Mouse (Mus musculus): Measurements from ENCODE around the gene Bcar3. TPM values are rescaled to one million over a fixed set of nuclear protein-coding genes. Genes with fewer than 3 reads are reported as not detected.

Gene Bcar3
- polyA plus RNA-seq, 1 experiment from 2014 or later, result 24.9 TPM

DNA sequence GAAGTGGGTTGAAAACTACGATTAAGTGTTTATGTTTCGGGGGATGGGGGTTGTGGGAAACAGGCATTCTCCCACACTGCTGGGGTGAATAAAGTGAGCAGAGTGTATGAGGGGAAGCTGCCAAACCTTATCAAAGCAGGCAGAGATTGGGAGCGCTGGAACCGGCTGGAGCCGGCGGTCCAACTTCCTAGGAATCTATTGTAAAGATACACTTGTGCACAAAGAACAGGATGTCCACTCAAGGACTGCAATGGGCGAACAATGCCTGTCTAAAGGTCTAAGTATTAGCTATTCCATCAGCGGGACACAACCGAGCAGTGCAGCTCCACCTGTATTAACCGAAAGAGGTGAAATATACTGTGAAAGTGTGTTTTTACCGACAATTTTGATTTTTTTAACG, 2.1 kb upstream of the Bcar3 start:
- in situ Hi-C loops (cut with MboI; ENCODE audit: low pct_unique_long_range_greater_than_20kb), result no loop called here
- no peak for TF ChIP-seq CTCF (IDR thresholded peaks at IDR 0.05)
- no peaks in the 10 kb centered on the region for H3K27me3 ChIP-seq
- no peak for DNase-seq (ENCODE audit: low read depth, low spot score)
- no peak for ATAC-seq
- POLR2A ChIA-PET, result interaction anchor here (0.6 to 1.9 kb wide), 3 partner anchors 18 to 689 kb away, joined by 3 to 4 read pairs (median 4); partner anchors contain the start of gene Dnttip2
- CTCF ChIA-PET, result interaction anchor here (0.8 to 4.2 kb wide), 13 partner anchors 9 to 175 kb away, joined by 3 to 22 read pairs (median 4); no protein-coding TSS in a partner anchor

DNA sequence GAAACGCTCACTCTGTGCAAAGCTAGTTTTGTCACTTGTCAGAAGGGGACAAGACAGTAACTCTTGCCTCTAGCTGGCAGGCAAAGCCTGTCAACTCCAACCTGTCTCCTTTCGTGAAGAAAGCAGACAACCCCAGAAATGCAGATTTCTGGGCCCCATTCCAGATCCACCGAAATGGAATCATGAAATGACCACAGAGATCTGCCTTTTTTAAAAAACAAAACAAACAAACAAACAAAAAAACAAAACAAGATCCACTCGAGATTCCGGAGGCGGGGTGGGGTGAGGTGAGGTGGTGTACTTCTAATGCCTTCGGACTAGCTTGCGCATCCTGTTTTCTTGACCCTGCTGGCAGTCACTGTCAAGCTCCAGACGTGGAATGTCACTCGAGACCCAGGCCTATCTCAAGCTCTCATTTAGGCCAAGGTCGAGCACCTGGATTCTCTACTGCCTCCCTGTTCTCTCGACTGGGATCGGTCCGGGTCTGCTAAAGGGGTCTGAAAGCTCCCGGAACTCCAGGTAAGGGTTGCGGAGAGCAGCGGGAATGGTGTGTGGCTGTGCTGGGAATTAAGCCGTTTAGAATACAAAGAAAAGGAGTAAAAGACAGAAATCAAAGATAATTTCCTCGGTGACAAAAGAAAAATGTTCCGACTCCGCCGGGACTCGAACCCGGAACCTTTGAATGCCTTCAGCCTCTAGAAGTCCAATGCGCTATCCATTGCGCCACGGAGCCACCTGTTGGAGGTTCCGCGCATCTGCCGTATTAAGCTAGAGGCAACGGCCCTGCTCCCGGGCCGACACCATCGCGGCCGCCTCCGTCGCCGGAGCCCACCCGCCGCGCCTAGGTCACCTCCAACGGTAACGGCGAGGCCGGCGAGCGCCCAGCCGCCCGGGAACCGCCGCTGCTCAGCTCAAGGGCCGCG, 1.4 kb upstream of the Bcar3 start:
- in situ Hi-C loops (cut with MboI; ENCODE audit: low pct_unique_long_range_greater_than_20kb), result no loop called here
- CTCF ChIA-PET, result interaction anchor here (0.6 to 4.2 kb wide), 14 partner anchors 12 to 325 kb away, joined by 3 to 22 read pairs (median 4); no protein-coding TSS in a partner anchor
- H3K27me3 ChIP-seq, result no peaks in the 10 kb centered on the region
- DNase-seq (ENCODE audit: low read depth, low spot score) (peak; percentile 77), ATAC-seq (peak; percentile 71)
- POLR2A ChIA-PET, result interaction anchor here (0.6 to 1.9 kb wide), 7 partner anchors 15 to 689 kb away, joined by 3 to 6 read pairs (median 4); partner anchors contain the start of gene Dnttip2
- TF ChIP-seq CTCF (IDR thresholded peaks at IDR 0.05), result no peak

DNA sequence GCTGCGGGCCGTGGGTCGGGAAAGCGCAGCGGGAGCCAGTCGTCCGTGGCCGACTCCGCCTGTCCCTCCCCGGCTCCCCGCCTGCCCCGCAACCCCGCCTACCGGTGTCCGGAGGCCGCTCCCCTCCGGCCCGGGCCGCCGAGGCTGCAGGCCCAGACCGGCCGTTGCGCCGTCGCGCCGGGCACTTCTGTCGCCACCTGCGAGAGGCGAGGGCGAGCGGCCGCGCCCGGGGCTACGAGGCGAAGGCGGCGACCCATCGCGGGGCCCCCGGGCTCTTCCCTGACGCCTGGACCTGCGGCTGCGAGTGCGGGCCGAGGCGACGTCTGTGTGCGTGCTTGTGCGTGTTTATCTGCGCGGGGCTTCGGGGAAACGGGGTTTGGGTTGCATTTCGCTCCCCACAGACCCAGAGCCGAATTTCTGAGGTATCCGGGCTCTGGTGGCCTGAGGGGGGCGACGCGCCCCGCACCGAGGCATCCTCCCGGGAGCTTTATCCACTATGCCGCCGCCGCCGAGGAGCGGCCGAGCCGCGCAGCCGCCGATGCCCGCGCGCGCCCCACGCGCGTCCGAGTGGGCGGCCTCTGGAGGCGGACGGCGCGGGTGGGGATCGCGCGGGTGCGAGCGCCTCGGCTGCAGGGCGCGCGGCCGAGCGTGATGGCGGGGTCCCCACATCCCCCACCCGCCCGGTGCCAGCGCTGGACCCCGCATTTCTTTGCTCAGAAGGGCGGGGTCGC, 548 bp upstream of the Bcar3 start:
- H3K27me3 ChIP-seq, result no peaks in the 10 kb centered on the region
- ATAC-seq (peak; percentile 93), DNase-seq (ENCODE audit: low read depth, low spot score) (no peak)
- TF ChIP-seq CTCF (IDR thresholded peaks at IDR 0.05), result no peak
- in situ Hi-C loops (cut with MboI; ENCODE audit: low pct_unique_long_range_greater_than_20kb), result no loop called here
- ChIA-PET CTCF (interaction anchor here (0.9 to 4.2 kb wide), 8 partner anchors 13 to 185 kb away, joined by 3 to 22 read pairs (median 4); no protein-coding TSS in a partner anchor), POLR2A (interaction anchor here (1.2 to 1.9 kb wide), 4 partner anchors 16 to 125 kb away, joined by 4 to 6 read pairs (median 4); no protein-coding TSS in a partner anchor)

DNA sequence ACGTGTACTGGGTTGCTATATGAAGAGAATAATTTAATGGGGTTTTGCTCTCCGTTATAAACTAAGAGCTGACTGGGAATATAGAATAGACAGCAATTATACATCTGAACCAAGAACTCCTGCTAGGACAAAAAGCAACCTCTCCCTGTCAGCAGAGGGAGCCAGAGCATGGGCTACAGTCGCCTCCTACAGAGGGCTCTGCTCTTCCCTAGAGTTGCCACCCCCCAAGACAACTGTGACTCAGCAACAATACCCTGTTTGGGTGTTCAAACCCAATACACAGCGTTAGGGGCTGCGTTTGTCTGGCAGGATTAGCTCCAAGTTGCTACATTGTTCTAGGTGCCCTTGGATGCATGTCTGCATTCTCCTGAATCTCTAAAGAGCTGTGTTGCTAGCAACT, 1.6 kb downstream of the Bcar3 start:
- in situ Hi-C loops (cut with MboI; ENCODE audit: low pct_unique_long_range_greater_than_20kb), result no loop called here
- no peak for TF ChIP-seq CTCF (IDR thresholded peaks at IDR 0.05)
- ChIA-PET POLR2A (interaction anchor here (0.8 kb wide), 1 partner anchor 43 kb away, joined by 3 read pairs; no protein-coding TSS in a partner anchor), CTCF (interaction anchor here (0.7 to 2.7 kb wide), 16 partner anchors 9 to 351 kb away, joined by 3 to 10 read pairs (median 4); no protein-coding TSS in a partner anchor)
- H3K27me3 ChIP-seq, result no peaks in the 10 kb centered on the region
- ATAC-seq, result no peak
- DNase-seq (ENCODE audit: low read depth, low spot score), result no peak

DNA sequence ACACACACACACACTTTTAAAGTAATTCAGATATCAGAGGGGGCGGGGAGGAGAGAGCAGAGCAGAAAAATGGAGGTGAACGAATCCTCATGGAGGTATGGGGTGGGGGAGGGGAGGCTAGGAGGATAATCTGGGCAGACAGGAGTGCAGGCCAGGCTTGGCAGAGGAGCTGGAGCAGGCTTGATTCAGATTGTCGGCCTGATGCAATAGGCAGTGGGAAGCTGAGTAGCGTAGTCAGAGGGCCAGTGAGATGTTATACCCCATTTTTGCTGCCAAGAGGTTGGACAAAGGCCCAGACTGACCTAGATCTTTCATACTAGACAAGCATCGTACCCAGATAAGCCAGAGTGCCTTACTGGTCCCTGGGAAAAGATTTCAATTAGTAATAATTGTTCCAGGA, 3.0 kb downstream of the Bcar3 start:
- ChIA-PET CTCF (interaction anchor here (1.1 to 1.9 kb wide), 4 partner anchors 24 to 182 kb away, joined by 3 to 7 read pairs (median 5); no protein-coding TSS in a partner anchor), POLR2A (interaction anchor here (0.6 to 1.0 kb wide), 3 partner anchors 54 to 252 kb away, joined by 3 read pairs; no protein-coding TSS in a partner anchor)
- TF ChIP-seq CTCF (IDR thresholded peaks at IDR 0.05), result no peak
- ATAC-seq (no peak), DNase-seq (ENCODE audit: low read depth, low spot score) (no peak)
- H3K27me3 ChIP-seq, result no peaks in the 10 kb centered on the region
- in situ Hi-C loops (cut with MboI; ENCODE audit: low pct_unique_long_range_greater_than_20kb), result no loop called here

DNA sequence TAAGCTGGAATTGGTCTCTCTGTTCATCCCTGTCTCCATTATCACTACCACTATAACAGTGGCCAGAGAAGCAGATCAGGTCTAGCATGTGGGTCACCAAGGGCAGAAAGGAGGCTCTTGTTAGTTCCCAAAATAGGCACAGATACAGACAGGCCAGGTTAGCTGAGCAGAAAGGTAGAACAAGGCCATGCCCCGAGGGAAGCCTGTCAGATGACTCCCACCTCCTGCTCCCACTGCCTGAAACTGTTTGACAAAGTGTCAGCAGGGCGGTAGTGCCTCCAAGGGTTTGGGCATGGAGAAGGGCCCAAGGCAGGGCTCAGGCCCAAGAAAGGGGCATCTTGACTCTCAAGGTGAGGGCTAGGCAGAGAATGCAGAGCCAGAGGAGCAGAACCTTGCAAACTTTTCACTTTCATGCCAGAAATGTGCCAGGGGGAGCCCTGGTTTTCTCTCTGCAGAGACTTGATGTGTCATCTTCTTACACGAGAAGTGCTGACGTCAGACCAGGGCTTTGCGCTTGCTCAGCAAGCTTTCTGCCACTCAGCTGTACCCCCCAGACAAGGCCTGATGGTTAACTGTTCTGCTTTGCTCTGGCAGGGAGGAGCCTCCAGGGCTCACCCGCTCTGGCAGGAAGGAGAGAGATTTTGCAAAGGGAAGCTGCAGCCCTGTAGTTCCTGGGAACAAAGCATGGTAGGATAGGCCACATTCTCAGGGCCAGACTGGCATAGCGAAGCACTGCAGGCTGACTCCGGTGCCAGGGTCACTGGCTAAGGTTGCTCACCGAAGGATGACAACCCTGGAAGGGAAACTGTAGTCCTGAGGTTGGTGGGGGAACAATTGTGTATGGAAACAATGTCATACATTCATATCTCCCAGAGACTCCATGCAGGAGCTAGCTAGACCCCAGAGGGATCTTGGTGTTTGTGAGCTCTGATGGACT, 7.3 kb downstream of the Bcar3 start:
- peak; percentile 73 for ATAC-seq
- CTCF ChIA-PET, result interaction anchor here (0.8 kb wide), 1 partner anchor 10 kb away, joined by 3 read pairs; no protein-coding TSS in a partner anchor

DNA sequence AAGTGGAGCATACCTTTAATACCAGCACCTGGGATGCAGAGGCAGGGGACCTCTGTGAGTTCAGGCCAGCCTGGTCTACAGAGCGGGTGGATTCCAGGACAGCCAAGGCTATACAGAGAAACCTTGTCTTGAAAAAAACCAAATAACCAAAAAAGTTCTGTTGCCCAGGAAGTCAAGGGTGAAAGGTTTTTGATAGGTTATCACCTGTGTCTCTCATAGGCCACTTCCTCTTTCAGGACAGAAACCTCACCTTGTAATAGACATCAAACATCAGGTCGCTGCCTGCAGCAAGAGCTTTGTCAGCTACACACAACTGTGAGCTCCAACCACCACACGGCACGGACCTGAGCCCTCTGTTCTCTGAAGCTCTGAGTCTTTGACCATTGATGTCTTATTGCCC, 10.6 kb downstream of the Bcar3 start:
- POLR2A ChIA-PET, result no interaction called here

More for the DNA sequence above, 7.3 kb downstream of the Bcar3 start:
- TF ChIP-seq CTCF (IDR thresholded peaks at IDR 0.05), result no peak
- in situ Hi-C loops (cut with MboI; ENCODE audit: low pct_unique_long_range_greater_than_20kb), result loop anchor here (10.0 to 25.0 kb wide), 2 partner anchors 484 to 611 kb away; partner anchors contain the start of genes 1810037I17Rik and Gm10959
- POLR2A ChIA-PET, result no interaction called here
- H3K27me3 ChIP-seq, result no peaks in the 10 kb centered on the region
- no peak for DNase-seq (ENCODE audit: low read depth, low spot score)

DNA sequence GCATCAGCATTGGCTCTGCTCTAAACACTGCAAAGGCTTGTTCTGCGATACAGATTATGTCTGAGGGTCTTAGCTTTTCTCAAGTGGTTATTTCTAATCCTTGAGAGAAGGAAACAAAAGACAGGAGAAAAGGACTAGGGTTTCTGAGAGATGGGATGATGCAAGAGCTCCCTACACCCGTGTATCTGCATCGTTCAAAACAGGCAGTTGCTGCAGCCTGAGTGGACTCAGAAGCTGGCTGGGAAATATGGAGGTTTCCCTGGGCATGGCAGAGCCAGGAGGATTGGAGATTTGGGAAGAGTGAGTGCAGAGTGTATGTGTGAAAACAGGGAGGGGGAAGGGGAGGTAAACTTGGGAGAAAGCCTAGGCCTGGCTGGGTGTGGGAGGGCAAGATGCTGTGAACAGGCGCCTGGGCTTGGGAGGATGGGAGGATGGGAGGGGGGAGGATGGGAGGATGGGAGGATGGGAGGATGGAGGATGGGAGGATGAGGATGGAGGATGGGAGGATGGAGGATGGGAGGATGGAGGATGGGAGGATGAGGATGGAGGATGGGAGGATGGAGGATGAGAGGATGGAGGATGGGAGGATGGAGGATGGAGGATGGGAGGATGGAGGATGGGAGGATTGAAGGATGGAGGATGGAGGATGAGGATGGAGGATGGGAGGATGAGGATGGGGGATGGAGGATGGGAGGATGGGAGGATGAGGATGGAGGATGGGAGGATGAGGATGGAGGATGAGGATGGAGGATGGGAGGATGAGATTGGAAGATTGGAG, 14.1 kb downstream of the Bcar3 start:
- ATAC-seq, result no peak
- ChIA-PET CTCF (interaction anchor here (1.4 kb wide), 1 partner anchor 138 kb away, joined by 4 read pairs; no protein-coding TSS in a partner anchor), POLR2A (no interaction called here)
- DNase-seq (ENCODE audit: low read depth, low spot score), result no peak
- TF ChIP-seq CTCF (IDR thresholded peaks at IDR 0.05), result no peak
- in situ Hi-C loops (cut with MboI; ENCODE audit: low pct_unique_long_range_greater_than_20kb), result loop anchor here (10.0 to 25.0 kb wide), 2 partner anchors 477 to 604 kb away; partner anchors contain the start of genes 1810037I17Rik and Gm10959
- H3K27me3 ChIP-seq, result no peaks in the 10 kb centered on the region

More for the DNA sequence above, 10.6 kb downstream of the Bcar3 start:
- CTCF ChIA-PET, result interaction anchor here (1.2 to 2.0 kb wide), 3 partner anchors 8 to 162 kb away, joined by 3 to 5 read pairs (median 5); no protein-coding TSS in a partner anchor
- DNase-seq (ENCODE audit: low read depth, low spot score), result no peak
- in situ Hi-C loops (cut with MboI; ENCODE audit: low pct_unique_long_range_greater_than_20kb), result loop anchor here (10.0 to 25.0 kb wide), 2 partner anchors 480 to 608 kb away; partner anchors contain the start of genes 1810037I17Rik and Gm10959
- TF ChIP-seq CTCF (IDR thresholded peaks at IDR 0.05), result no peak
- no peaks in the 10 kb centered on the region for H3K27me3 ChIP-seq
- no peak for ATAC-seq

Data from Patski (cell line).